Mouse (Mus musculus): ENCODE data around the gene Pacs2. TPM values are rescaled to one million over a fixed set of nuclear protein-coding genes. Genes with fewer than 3 reads are reported as not detected.

Pacs2 gene
- polyA plus RNA-seq, 1 experiment from 2014 or later = 14.3 TPM

DNA sequence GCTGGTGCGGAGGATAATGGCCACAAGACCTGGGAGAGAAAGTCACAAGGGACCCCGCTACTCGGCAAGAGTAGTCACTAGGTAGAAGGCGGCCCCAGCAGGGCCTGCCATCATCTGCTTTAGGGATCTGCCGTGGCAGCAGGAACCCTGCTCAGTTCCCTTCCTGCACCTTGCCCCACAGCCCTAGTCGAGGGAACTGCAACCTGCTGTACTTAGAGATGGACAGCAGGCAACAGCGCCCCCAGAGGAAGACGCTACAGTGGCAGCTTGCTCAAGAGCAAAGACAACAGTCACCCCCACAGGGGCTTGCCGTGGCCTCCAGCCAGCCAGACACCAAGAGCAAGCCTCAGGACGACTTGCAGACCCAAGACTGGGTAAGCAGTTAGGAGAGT lies 60.8 kb downstream of the Pacs2 start:
- H3K4me1 ChIP-seq = peaks cover 27% of the 10 kb centered on the region
- no peaks in the 10 kb centered on the region for H3K9me3 ChIP-seq
- peak; percentile 89 for DNase-seq (ENCODE audit: low spot score)
- peak overlapping the region; percentile 89 for H3K27ac ChIP-seq (replicated peaks)
- WGBS = 5% methylated on average over 10 of the region's 10 CpGs
- peaks cover 22% of the 10 kb centered on the region for H3K36me3 ChIP-seq (replicated peaks)
- H3K27me3 ChIP-seq (replicated peaks; ENCODE audit: low read depth, poor library complexity, severe bottlenecking) = no peaks in the 10 kb centered on the region
- H3K4me3 ChIP-seq = peak overlapping the region; percentile 67

DNA sequence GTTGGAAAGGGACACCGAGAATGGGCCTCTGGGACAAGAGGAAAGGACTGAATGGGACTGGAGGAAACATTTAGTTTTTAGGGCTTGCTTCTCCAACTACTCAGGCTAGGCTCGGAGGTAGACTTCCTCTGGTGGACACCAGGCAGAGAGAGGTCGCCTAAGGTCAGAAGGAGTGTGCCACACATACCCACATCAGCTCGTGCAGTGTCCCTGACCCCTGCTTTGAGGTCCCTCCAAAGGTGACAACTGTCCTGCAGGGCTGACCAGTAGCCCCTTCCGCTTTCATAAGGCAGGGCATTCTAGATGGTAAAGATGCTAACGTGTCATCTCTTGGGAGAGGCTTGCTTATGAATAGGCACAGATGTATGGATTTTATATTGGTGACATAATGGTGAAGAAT lies 61.2 kb downstream of the Pacs2 start:
- Histone ChIP-seq H3K4me3 (peak overlapping the region; percentile 67; the same call in 1 of the 2 replicates), H3K27ac (replicated peaks) (peak overlapping the region; percentile 89)
- WGBS = 58% methylated on average over 6 of the region's 6 CpGs

DNA sequence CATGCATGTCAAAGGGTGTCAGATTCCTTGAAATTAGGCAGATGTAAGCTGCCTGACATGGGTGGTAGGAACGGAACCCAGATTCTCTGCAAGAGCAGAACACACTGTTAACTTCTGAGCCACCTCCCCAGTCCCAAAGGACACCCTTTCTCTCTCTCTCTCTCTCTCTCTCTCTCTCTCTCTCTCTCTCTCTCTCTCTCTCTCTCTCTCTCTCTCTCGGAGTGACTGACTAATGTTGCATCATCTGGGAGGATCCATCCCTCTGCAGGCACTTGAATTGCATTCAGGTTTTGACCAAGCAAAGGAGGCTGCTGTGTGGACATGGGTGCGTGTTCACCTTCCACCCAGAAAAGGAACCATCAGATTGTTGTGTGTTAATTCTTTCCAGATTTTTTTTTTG lies 73.0 kb downstream of the Pacs2 start:
- Histone ChIP-seq H3K9me3 (no peaks in the 10 kb centered on the region), H3K27ac (replicated peaks) (no peak overlapping the region), H3K4me3 (no peak overlapping the region), H3K36me3 (replicated peaks) (no peaks in the 10 kb centered on the region), H3K27me3 (replicated peaks; ENCODE audit: low read depth, poor library complexity, severe bottlenecking) (peaks cover 8% of the 10 kb centered on the region), H3K4me1 (0 out of 2 replicates have a peak, but pooled peaks cover 3% of the 10 kb centered on the region)
- 71% methylated on average over 3 of the region's 3 CpGs for WGBS
- no peak for DNase-seq (ENCODE audit: low spot score)

More for the DNA sequence above, 61.2 kb downstream of the Pacs2 start:
- Histone ChIP-seq H3K27me3 (replicated peaks; ENCODE audit: low read depth, poor library complexity, severe bottlenecking) (no peaks in the 10 kb centered on the region), H3K36me3 (replicated peaks) (peaks cover 18% of the 10 kb centered on the region), H3K9me3 (no peaks in the 10 kb centered on the region), H3K4me1 (peaks cover 27% of the 10 kb centered on the region)
- DNase-seq (ENCODE audit: low spot score) = no peak

DNA sequence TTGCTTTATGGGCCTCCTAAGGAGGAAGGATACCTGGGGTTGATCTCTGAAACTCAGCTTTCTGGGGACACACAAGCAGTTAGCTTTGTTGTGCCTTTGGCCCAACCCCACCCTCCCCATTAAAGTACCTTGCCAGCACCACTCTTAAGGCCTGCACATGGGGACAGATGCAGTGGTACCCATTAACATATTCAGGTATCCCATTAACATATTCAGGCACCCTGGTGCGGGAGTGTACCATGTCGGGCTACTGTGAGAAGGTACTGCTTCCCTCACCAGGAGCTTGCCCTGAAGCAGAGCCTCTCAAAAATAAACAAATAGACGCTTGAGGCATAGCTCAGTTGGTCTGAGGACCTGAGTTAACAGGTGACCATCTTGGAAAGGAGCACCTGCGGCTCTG lies 73.7 kb downstream of the Pacs2 start:
- WGBS = 41% methylated on average over 4 of the region's 4 CpGs
- H3K36me3 ChIP-seq (replicated peaks) = no peaks in the 10 kb centered on the region
- H3K4me3 ChIP-seq = no peak overlapping the region
- no peak overlapping the region for H3K27ac ChIP-seq (replicated peaks)
- 0 out of 2 replicates have a peak, but pooled peaks cover 3% of the 10 kb centered on the region for H3K4me1 ChIP-seq
- no peaks in the 10 kb centered on the region for H3K9me3 ChIP-seq
- peaks cover 8% of the 10 kb centered on the region for H3K27me3 ChIP-seq (replicated peaks; ENCODE audit: low read depth, poor library complexity, severe bottlenecking)
- no peak for DNase-seq (ENCODE audit: low spot score)

DNA sequence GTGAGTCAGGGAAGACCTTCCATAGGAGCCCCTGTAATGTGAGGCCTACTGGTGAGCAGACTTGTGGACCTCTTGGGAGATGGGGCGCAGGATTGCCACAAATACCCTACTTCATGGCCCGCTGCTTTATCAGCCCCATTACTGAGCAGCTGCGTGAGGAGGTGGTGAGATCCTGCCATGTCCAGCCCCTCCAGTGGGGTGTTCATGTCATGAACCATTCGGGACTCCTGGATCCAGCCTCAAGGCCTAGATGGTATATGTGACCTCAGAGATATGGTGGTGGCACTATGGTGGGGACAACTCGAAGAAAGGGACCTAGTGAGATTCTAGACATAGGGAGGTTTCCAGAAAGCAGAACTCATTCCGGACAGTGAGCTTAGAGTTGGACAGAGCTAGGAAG lies 74.8 kb downstream of the Pacs2 start:
- Histone ChIP-seq H3K4me1 (0 out of 2 replicates have a peak, but pooled peaks cover 3% of the 10 kb centered on the region), H3K36me3 (replicated peaks) (no peaks in the 10 kb centered on the region), H3K9me3 (no peaks in the 10 kb centered on the region), H3K4me3 (no peak overlapping the region), H3K27me3 (replicated peaks; ENCODE audit: low read depth, poor library complexity, severe bottlenecking) (peaks cover 8% of the 10 kb centered on the region), H3K27ac (replicated peaks) (no peak overlapping the region)
- DNase-seq (ENCODE audit: low spot score) = no peak
- 94% methylated on average over 6 of the region's 6 CpGs for WGBS

DNA sequence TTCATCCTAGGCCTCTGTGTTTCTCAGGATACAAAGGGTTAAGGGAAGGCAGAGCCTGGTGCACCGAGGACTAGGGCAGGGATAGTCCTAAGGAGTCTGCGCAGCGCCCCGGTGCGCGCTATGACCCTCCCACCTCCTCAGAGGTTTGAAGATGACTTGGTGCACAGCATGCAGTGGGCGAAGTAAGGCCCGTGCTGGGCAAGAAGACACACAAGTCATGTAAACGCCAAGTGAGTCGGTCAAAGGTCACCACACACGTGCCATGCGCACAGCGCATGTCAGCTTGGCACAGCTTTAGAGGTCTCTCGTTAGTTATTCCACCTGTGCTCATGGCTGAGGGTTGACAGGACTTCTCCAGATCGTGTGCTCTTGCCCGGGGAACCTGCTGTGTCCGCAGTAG lies 75.7 kb downstream of the Pacs2 start:
- H3K4me3 ChIP-seq = no peak overlapping the region
- H3K36me3 ChIP-seq (replicated peaks) = no peaks in the 10 kb centered on the region
- H3K27ac ChIP-seq (replicated peaks) = no peak overlapping the region
- DNase-seq (ENCODE audit: low spot score) = no peak
- H3K9me3 ChIP-seq = no peaks in the 10 kb centered on the region
- 0 out of 2 replicates have a peak, but pooled peaks cover 3% of the 10 kb centered on the region for H3K4me1 ChIP-seq
- WGBS = 84% methylated on average over 17 of the region's 17 CpGs
- peaks cover 8% of the 10 kb centered on the region for H3K27me3 ChIP-seq (replicated peaks; ENCODE audit: low read depth, poor library complexity, severe bottlenecking)

DNA sequence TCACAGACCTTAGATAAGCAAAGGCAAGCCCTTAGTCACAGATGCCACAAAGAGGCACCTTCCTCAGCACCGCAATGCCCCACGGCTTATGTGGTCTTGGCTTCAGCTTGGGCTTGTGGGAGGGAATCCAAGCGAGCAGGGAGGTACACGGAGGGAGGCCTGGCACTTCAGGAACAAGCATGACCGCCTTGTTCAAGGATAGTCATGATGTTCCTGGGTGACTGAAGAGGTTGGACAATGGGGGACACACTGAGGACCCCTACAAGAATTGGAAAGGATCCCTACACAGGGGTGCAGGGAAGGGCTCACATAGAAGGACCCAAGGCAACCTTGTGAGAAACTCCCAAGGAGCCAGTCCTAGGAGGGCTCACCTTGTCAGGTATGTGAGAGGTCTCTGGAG lies 82.7 kb downstream of the Pacs2 start:
- Histone ChIP-seq H3K27ac (replicated peaks) (peak overlapping the region; percentile 99), H3K9me3 (no peaks in the 10 kb centered on the region), H3K4me3 (peak overlapping the region; percentile 99), H3K27me3 (replicated peaks; ENCODE audit: low read depth, poor library complexity, severe bottlenecking) (no peaks in the 10 kb centered on the region), H3K36me3 (replicated peaks) (peaks cover 29% of the 10 kb centered on the region), H3K4me1 (peaks cover 36% of the 10 kb centered on the region)
- DNase-seq (ENCODE audit: low spot score) = no peak
- 91% methylated on average over 5 of the region's 5 CpGs for whole genome bisulfite sequencing

DNA sequence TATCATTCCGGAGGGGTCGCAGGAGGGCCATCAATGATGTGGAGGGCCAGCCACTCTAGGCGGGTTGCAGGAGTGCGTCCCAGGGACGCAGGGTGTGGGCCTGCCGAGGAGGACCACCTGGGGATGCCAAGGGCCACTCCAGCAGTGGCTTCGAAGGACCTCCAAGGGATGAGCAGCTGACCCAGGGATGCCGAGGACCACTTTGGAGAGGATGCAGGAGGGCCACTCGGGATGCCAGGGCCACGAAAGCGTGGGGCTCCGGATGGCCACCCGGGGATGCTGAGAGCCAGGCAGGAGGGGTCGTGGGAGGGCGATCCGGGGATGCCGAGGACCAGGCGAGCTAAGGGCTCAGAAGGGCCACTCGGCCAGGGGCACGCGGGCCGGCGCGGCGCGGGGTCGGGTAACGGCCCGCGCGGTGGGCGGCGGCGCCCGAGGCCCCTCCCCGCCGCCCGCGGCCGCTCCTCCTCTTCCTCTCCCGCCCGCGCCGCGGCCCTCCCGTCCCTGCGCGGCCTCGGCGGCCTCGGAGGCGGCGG lies 83.5 kb downstream of the Pacs2 start, which contains the start of gene Mta1:
Gene Mta1 (plus strand): TSS at position 530 of the 533 bp plus-strand sequence.
- peak; percentile 79 for DNase-seq (ENCODE audit: low spot score)
- Histone ChIP-seq H3K27me3 (replicated peaks; ENCODE audit: low read depth, poor library complexity, severe bottlenecking) (no peaks in the 10 kb centered on the region), H3K4me1 (peaks cover 41% of the 10 kb centered on the region), H3K36me3 (replicated peaks) (peaks cover 37% of the 10 kb centered on the region), H3K4me3 (peak within 1 kb of the TSS; percentile 99), H3K27ac (replicated peaks) (peak within 1 kb of the TSS; percentile 99), H3K9me3 (no peaks in the 10 kb centered on the region)
- WGBS = 3% methylated on average over 53 of the region's 53 CpGs

DNA sequence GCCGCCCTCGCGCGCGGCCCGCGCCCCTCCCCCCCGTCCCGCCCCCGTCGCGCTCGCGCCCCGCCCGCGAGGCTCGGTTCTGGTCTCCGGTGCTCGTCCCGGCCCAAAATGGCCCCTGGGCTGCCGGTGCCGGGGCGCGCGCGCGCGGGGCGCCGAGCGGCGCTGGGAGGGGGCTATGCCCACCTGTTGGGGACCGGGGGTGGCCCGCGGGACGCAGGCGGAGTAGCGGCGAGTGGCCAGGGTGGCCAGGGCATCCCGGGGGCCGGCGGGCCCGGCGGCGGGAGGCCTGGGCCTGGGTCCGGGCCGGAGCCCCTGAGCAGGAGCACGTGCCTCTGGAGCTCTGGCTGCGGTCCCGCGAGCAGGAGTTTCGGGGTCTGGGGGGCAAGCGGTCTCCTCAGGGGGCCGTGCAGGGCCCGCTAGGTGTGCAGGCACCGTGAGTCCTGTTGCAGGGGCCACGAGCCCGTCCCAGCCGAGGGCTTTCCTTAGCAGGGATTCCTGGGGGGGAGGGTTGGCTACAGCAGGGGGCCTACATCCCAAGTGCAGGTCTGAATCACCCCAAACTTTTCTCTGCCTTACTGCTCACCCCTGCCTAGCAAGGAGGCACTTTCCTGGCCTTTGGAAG lies 84.3 kb downstream of the Pacs2 start:
- peaks cover 44% of the 10 kb centered on the region for H3K4me1 ChIP-seq
- no peaks in the 10 kb centered on the region for H3K9me3 ChIP-seq
- peaks cover 45% of the 10 kb centered on the region for H3K36me3 ChIP-seq (replicated peaks)
- WGBS = 2% methylated on average over 60 of the region's 60 CpGs
- peak overlapping the region; percentile 99 for H3K4me3 ChIP-seq
- DNase-seq (ENCODE audit: low spot score) = peak; percentile 59
- H3K27ac ChIP-seq (replicated peaks) = peak overlapping the region; percentile 99
- no peaks in the 10 kb centered on the region for H3K27me3 ChIP-seq (replicated peaks; ENCODE audit: low read depth, poor library complexity, severe bottlenecking)

DNA sequence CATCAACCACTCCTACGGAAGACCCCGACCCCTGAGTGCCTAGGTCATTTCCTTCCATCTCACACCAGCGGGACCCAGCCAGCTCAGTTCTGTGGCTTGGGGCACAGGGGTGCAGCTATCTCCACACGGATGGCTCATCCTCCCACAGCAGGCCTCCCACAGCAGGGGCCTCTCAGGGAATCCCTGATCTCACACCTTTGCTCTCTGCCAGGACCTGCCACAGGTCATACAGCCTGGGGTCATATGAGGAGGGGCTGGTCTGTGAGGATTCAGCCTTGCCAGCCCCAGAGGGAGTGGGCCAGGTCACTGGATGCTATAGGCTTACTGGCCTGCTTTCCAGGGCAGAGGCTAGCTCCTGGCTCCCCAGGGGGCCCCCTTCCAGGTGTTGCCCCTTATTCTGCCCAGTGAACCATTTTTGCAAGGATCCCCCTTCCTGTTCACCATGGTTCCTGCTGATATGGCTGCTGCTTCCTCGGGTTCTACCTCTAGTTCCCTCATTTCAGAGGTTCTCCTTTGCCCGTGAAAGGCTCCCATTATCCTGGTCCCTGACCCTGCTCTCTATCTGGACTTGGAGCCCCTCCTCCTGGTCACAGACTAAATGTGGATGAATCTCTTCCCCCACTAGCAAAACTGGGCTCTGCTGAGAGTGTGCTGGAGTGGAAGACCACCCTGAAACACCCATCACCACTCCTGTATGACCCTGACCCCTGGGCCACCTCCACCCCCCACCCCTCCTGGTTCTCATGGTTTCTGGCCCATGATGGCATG lies 85.3 kb downstream of the Pacs2 start:
- peak overlapping the region; percentile 99 for H3K27ac ChIP-seq (replicated peaks)
- H3K36me3 ChIP-seq (replicated peaks) = peaks cover 55% of the 10 kb centered on the region
- H3K4me1 ChIP-seq = peaks cover 48% of the 10 kb centered on the region
- no peaks in the 10 kb centered on the region for H3K9me3 ChIP-seq
- WGBS = 31% methylated on average over 6 of the region's 6 CpGs
- no peaks in the 10 kb centered on the region for H3K27me3 ChIP-seq (replicated peaks; ENCODE audit: low read depth, poor library complexity, severe bottlenecking)
- no peak for DNase-seq (ENCODE audit: low spot score)
- peak overlapping the region; percentile 99 for H3K4me3 ChIP-seq

DNA sequence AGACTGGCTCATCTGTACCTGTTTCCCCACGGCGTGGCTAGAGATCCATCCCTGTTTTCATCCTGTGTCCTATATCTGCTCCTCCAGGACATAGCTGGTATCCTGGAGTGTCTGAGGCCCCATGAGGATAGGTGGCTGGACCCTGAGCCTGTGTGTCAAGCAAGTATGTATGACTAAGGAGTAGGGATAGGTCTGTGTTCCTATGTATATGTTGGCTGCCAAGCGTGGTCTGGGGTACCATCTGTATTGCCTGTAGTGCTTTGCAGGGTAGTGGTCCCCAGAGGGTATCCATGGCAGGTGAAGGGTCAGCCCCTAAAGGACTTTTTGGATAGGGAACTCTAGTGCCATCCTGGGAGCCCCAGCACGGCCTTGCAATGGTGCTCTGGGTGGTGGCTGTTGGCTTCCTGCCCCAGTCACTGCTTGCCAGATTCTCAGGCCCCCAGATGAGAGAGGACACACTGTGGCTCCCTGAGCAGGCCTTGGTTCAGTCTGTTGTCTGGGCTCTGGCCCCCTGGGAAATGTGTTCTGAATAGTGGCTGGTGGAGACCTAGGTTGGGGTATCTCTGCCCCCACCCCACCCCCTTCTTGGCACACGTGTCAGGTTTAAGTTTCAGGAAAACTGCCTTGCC lies 86.3 kb downstream of the Pacs2 start:
- no peak for DNase-seq (ENCODE audit: low spot score)
- peaks cover 3% of the 10 kb centered on the region; the same call in 1 of the 2 replicates for H3K9me3 ChIP-seq
- peak overlapping the region; percentile 99; the same call in 1 of the 2 replicates for H3K4me3 ChIP-seq
- peak overlapping the region; percentile 99; the same call in 1 of the 2 replicates for H3K27ac ChIP-seq (replicated peaks)
- H3K4me1 ChIP-seq = peaks cover 48% of the 10 kb centered on the region
- H3K36me3 ChIP-seq (replicated peaks) = peaks cover 64% of the 10 kb centered on the region
- no peaks in the 10 kb centered on the region for H3K27me3 ChIP-seq (replicated peaks; ENCODE audit: low read depth, poor library complexity, severe bottlenecking)
- 88% methylated on average over 5 of the region's 5 CpGs for WGBS

DNA sequence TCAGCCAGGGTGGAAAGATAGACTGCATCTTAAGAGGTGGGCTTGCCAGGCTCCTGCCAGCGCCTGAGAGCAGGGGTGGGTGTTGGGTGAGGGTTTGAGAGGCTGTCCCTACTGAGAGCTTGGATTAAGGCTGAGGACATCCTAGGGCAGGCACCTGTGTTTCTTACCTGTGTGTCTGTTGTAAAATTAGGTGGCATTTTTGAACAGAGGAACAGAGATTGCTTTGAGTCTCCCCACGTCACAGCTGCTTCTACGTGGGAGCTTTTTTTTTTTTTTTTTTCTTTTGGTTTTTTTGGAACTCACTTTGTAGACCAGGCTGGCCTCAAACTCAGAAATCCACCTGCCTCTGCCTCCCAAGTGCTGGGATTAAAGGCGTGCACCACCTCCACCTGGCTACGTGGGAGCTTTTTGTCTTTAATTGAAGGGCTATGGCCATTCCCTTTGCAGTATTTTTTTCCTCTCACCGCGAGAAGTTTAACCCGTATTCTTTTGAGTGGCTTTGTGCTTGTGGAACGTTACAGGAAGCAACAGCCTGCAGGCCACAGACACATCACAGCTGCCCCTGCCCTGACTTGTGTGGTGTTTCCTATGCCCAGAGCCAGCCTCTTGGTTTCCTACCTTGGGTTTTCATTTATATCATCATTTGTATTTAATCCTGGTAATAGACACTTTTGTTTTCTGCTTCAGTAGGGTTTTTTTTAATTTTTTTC lies 87.1 kb downstream of the Pacs2 start:
- WGBS = 89% methylated on average over 9 of the region's 9 CpGs
- Histone ChIP-seq H3K4me3 (0 out of 2 replicates have a peak overlapping the region, but pooled peaks have one; percentile 99), H3K27ac (replicated peaks) (no peak overlapping the region), H3K9me3 (peaks cover 6% of the 10 kb centered on the region; the same call in 1 of the 2 replicates), H3K27me3 (replicated peaks; ENCODE audit: low read depth, poor library complexity, severe bottlenecking) (no peaks in the 10 kb centered on the region), H3K4me1 (peaks cover 48% of the 10 kb centered on the region), H3K36me3 (replicated peaks) (peaks cover 73% of the 10 kb centered on the region)
- DNase-seq (ENCODE audit: low spot score) = no peak
